In the genomic region with DNA sequence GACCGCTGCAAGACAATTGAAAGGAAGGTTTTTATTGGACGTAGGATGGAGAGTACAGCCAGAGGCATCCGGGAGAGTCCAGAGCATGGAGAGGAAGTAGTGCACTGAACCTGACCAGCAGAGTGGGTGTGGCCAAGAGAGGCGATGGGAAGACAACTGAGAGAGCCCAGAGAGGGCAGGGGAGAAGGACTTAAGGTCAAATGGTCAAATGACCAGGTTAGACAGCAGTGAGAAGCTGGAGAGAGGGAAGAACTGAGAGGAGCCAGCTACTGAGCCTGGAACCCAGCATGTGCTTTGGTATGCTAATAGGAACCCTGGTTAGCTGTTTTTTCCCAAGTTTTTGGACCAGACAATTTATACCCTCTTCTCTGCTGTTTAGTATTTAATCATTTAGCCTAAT, we compare ENCODE assay signal across 28 mouse cellular contexts. TPM values are rescaled to one million over a fixed set of nuclear protein-coding genes. Genes with fewer than 3 reads are reported as not detected.
DNase-seq lines count a peak whose midpoint lies in the region; ATAC-seq lines count a peak whose summit lies in the region.
"Had no signal": no experiment of that assay in that cellular context is flagged by ENCODE, and none has a peak within 500 bp of the region (broad histone marks: within the 10 kb centered on the region; RNA-seq: fewer than 3 reads in every experiment).

No protein-coding gene starts in this region.

- WGBS in kidney, embryonic 16.5 days: 55% methylated on average over 4 of the region's 4 CpGs
- WGBS in kidney, embryonic 15.5 days: 49% methylated on average over 4 of the region's 4 CpGs

- no peaks in the 10 kb centered on the region for H3K36me3 ChIP-seq in kidney, embryonic 16.5 days (ENCODE audit: insufficient read depth, low read length)
- no peaks in the 10 kb centered on the region for H3K36me3 ChIP-seq in kidney, embryonic 15.5 days
- H3K36me3 ChIP-seq: embryonic facial prominence, embryonic 12.5 days; forebrain, embryonic 15.5 days; heart, embryonic 13.5 days; hindbrain, embryonic 10.5 days; hindbrain, embryonic 15.5 days; liver, embryonic 12.5 days; midbrain, embryonic 12.5 days; stomach, embryonic 15.5 days had no signal

- intact Hi-C loops in heart, postnatal 25 days (cut with DNase I): no loop called here

- no peak overlapping the region for H3K4me3 ChIP-seq in kidney, embryonic 16.5 days (ENCODE audit: low read length)
- H3K4me3 ChIP-seq in kidney, embryonic 15.5 days (replicated peaks): no peak overlapping the region
- H3K4me3 ChIP-seq: embryonic facial prominence, embryonic 12.5 days; forebrain, embryonic 15.5 days; heart, adult 2 months; heart, embryonic 13.5 days; hindbrain, embryonic 10.5 days; hindbrain, embryonic 15.5 days; liver, embryonic 12.5 days; midbrain, embryonic 12.5 days; stomach, embryonic 15.5 days had no signal

- peak; percentile 10 for DNase-seq in lung, postnatal 10 days
- DNase-seq in lung, postnatal 4 days: no peak
- DNase-seq in yolk sac, embryonic 10.5 days (ENCODE audit: low spot score): peak; percentile 72
- DNase-seq in heart, postnatal 25 days (ENCODE audit: low spot score): no peak
- DNase-seq: cerebellum, adult 11 months; cerebellum, adult 9-10 months; cerebellum, postnatal 36 days; gastrocnemius, postnatal 25 days; heart, adult 2 months; heart, postnatal 10 days; kidney, adult 8-10 months; liver, postnatal 0 days; retina, postnatal 1 day; right cerebral cortex, postnatal 14 days; thymus, postnatal 14 days had no signal

- ATAC-seq in kidney, embryonic 16.5 days (ENCODE audit: low FRiP score, low TSS enrichment): 0 out of 2 replicates have a peak, but pooled peaks have one; percentile 21
- no peak for ATAC-seq in kidney, embryonic 15.5 days (replicated peaks; ENCODE audit: low FRiP score)
- ATAC-seq in granulocyte monocyte progenitor cell, adult 5-6 weeks (replicated peaks; ENCODE audit: poor library complexity, severe bottlenecking): peak; percentile 88
- no peak for ATAC-seq in megakaryocyte-erythroid progenitor cell, adult 5-6 weeks (replicated peaks; ENCODE audit: low FRiP score, low TSS enrichment, poor library complexity, severe bottlenecking)
- ATAC-seq: forebrain, embryonic 15.5 days; liver, embryonic 12.5 days had no signal

- no peaks in the 10 kb centered on the region for H3K9me3 ChIP-seq in kidney, embryonic 16.5 days (ENCODE audit: low read length)
- H3K9me3 ChIP-seq in kidney, embryonic 15.5 days (replicated peaks): no peaks in the 10 kb centered on the region
- H3K9me3 ChIP-seq: embryonic facial prominence, embryonic 12.5 days; forebrain, embryonic 15.5 days; heart, embryonic 13.5 days; hindbrain, embryonic 10.5 days; hindbrain, embryonic 15.5 days; liver, embryonic 12.5 days; midbrain, embryonic 12.5 days; stomach, embryonic 15.5 days had no signal

- no peak overlapping the region for H3K4me2 ChIP-seq in kidney, embryonic 16.5 days (replicated peaks; ENCODE audit: low read depth, low read length)
- H3K4me2 ChIP-seq in kidney, embryonic 15.5 days: no peak overlapping the region
- H3K4me2 ChIP-seq: embryonic facial prominence, embryonic 12.5 days; forebrain, embryonic 15.5 days; heart, embryonic 13.5 days; hindbrain, embryonic 15.5 days; liver, embryonic 12.5 days; midbrain, embryonic 12.5 days; stomach, embryonic 15.5 days had no signal

- H3K9ac ChIP-seq in kidney, embryonic 16.5 days (replicated peaks; ENCODE audit: low read length): no peak overlapping the region
- no peak overlapping the region for H3K9ac ChIP-seq in kidney, embryonic 15.5 days
- H3K9ac ChIP-seq: embryonic facial prominence, embryonic 12.5 days; forebrain, embryonic 15.5 days; heart, embryonic 13.5 days; hindbrain, embryonic 15.5 days; liver, embryonic 12.5 days; liver, postnatal 0 days; midbrain, embryonic 12.5 days; stomach, embryonic 15.5 days had no signal

- no peak overlapping the region for H3K27ac ChIP-seq in kidney, embryonic 16.5 days (ENCODE audit: low read length)
- H3K27ac ChIP-seq in kidney, embryonic 15.5 days: no peak overlapping the region
- H3K27ac ChIP-seq: embryonic facial prominence, embryonic 12.5 days; forebrain, embryonic 15.5 days; heart, adult 2 months; heart, embryonic 13.5 days; hindbrain, embryonic 10.5 days; hindbrain, embryonic 15.5 days; liver, embryonic 12.5 days; macrophage; midbrain, embryonic 12.5 days; stomach, embryonic 15.5 days had no signal

- H3K27me3 ChIP-seq in kidney, embryonic 16.5 days (ENCODE audit: insufficient read depth, low read length): no peaks in the 10 kb centered on the region
- H3K27me3 ChIP-seq in kidney, embryonic 15.5 days: no peaks in the 10 kb centered on the region
- H3K27me3 ChIP-seq: embryonic facial prominence, embryonic 12.5 days; forebrain, embryonic 15.5 days; heart, embryonic 13.5 days; hindbrain, embryonic 15.5 days; liver, embryonic 12.5 days; midbrain, embryonic 12.5 days; stomach, embryonic 15.5 days had no signal

- H3K4me1 ChIP-seq in kidney, embryonic 16.5 days (ENCODE audit: insufficient read depth, low read length): peaks cover 57% of the 10 kb centered on the region
- peaks cover 56% of the 10 kb centered on the region for H3K4me1 ChIP-seq in kidney, embryonic 15.5 days

RNA-seq across cellular contexts. Expression of a gene that starts 40.7 kb away (rescaled TPM):
- polyA plus RNA-seq in kidney, embryonic 16.5 days (2015; fragmentation: Nextera tagmentation; extraction: Ambion mirVana): 21.2 and 23.4 TPM in 2 replicates
- polyA plus RNA-seq in kidney, embryonic 15.5 days (2015; fragmentation: Nextera tagmentation; extraction: Ambion mirVana): 19.4 and 20.6 TPM in 2 replicates
- total RNA-seq in granulocyte monocyte progenitor cell, adult 5-6 weeks (2014; fragmentation: Nextera tagmentation): 26.3 and 30.2 TPM in 2 replicates
- 18.7 and 20.8 TPM in 2 replicates for total RNA-seq in granulocyte monocyte progenitor cell, adult 5-6 weeks (2017)
- 0.76 and 1.5 TPM in 2 replicates for total RNA-seq in megakaryocyte-erythroid progenitor cell, adult 5-6 weeks (2014; fragmentation: Nextera tagmentation)
- 1.3 and 1.9 TPM in 2 replicates for total RNA-seq in megakaryocyte-erythroid progenitor cell, adult 5-6 weeks (2017)
- 10 to 100 TPM; 21.9 to 27.7 TPM for total RNA-seq in heart, postnatal 25 days (2021)

Comparison
In these comparisons a context has a peak if more than half of its experiments do, and no peak if none do; other contexts are left out.
1. ATAC-seq: peak in kidney, embryonic 16.5 days (single experiment) and granulocyte monocyte progenitor cell, adult 5-6 weeks (single experiment); none in kidney, embryonic 15.5 days (single experiment) and megakaryocyte-erythroid progenitor cell, adult 5-6 weeks (single experiment).
2. DNase-seq: peak in lung, postnatal 10 days (single experiment) and yolk sac, embryonic 10.5 days (single experiment); none in lung, postnatal 4 days (0 of 2) and heart, postnatal 25 days (single experiment).
3. RNA of a gene that starts 40.7 kb away (total RNA-seq): 18.7 to 30.2 TPM in granulocyte monocyte progenitor cell, adult 5-6 weeks and 21.9 to 27.7 TPM in heart, postnatal 25 days; 0.76 to 1.9 TPM in megakaryocyte-erythroid progenitor cell, adult 5-6 weeks; every median in the first group is over 4 times any median in the second.